Mouse (Mus musculus) liver, embryonic 14.5 days (tissue): Measurements from ENCODE around the gene Rassf3. TPM values are rescaled to one million over a fixed set of nuclear protein-coding genes. Genes with fewer than 3 reads are reported as not detected.
A peak's percentile ranks its signal among the peaks of the same experiment; 100 is the strongest.

Experiments
- ATAC-seq: fragments of 200-750 bp; cut with Nextera tagmentation; 2 replicates; pipeline ENCODE4 v1.8.0; 2017; ENCODE audit warnings: moderate number of reproducible peaks, mild to moderate bottlenecking, moderate library complexity; ENCODE audit not compliant: insufficient read depth
- DNase-seq, 3 experiments: peaks; one replicate each; pipeline ENCODE4 v3.0.0-alpha.2; 2012 to 2013; ENCODE audit warnings: low read depth in 3 of 3, low spot score in 3 of 3
- H3K27ac ChIP-seq: fragments of 300-500 bp; sonication (generic); 2 replicates; pipeline ENCODE4 v1.5.1; 2014; ENCODE audit warnings: moderate library complexity, mild to moderate bottlenecking, control low read depth, inconsistent platforms
- H3K27me3 ChIP-seq: fragments of 300-500 bp; sonication (generic); 2 replicates; pipeline ENCODE4 v1.6.1; 2014; ENCODE audit warnings: mild to moderate bottlenecking, low read length, moderate library complexity; ENCODE audit not compliant: control insufficient read depth, insufficient read depth
- H3K36me3 ChIP-seq: fragments of 300-500 bp; sonication (generic); replicated peaks from 2 replicates; pipeline ENCODE4 v1.6.1; 2014; ENCODE audit warnings: low read depth; ENCODE audit not compliant: control insufficient read depth, insufficient read depth
- H3K4me1 ChIP-seq, 2 experiments: fragments of 200-500 bp in 1 of 2; fragments of 300-500 bp in 1 of 2; sonication (generic) in 1 of 2; replicated peaks; 2 replicates each; pipeline ENCODE4 v1.6.1; 2012 to 2014; ENCODE audit warnings: antibody characterized with exemption in 1 of 2, inconsistent platforms in 1 of 2, low read length in 1 of 2; ENCODE audit not compliant: control insufficient read depth in 2 of 2, insufficient read depth in 2 of 2
- H3K4me2 ChIP-seq: fragments of 300-500 bp; sonication (generic); 2 replicates; pipeline ENCODE4 v1.6.1; 2014; ENCODE audit warnings: low read depth, mild to moderate bottlenecking, control low read depth, moderate library complexity
- H3K4me3 ChIP-seq, 2 experiments: fragments of 200-500 bp in 1 of 2; fragments of 300-500 bp in 1 of 2; sonication (generic) in 1 of 2; 2 replicates each; pipeline ENCODE4 v1.5.1; 2012 to 2014; ENCODE audit warnings: low read depth in 2 of 2, low read length in 2 of 2, mild to moderate bottlenecking in 2 of 2, control low read depth in 1 of 2, inconsistent platforms in 1 of 2, moderate library complexity in 1 of 2; ENCODE audit not compliant: insufficient read depth in 1 of 2
- H3K9ac ChIP-seq: fragments of 300-500 bp; sonication (generic); replicated peaks from 2 replicates; pipeline ENCODE4 v1.6.1; 2014; ENCODE audit warnings: mild to moderate bottlenecking, control low read depth, moderate library complexity
- H3K9me3 ChIP-seq: fragments of 300-500 bp; sonication (generic); 2 replicates; pipeline ENCODE4 v1.6.1; 2016; ENCODE audit warnings: low read length, mixed read lengths; ENCODE audit not compliant: control insufficient read depth
- CTCF ChIP-seq: IDR thresholded peaks from 2 replicates; pipeline ENCODE4 v1.5.1; 2016; ENCODE audit warnings: antibody characterized with exemption, low read depth, control low read depth
- EP300 ChIP-seq: IDR thresholded peaks from 2 replicates; pipeline ENCODE4 v1.6.1; 2016; ENCODE audit warnings: antibody characterized with exemption, low read depth
- WGBS: fragments of 180-500 bp; shearing (Covaris S2); extraction: QIAGEN DNeasy Blood & Tissue Kit; methylation state at CpG from one replicate; pipeline ENCODE4 v1.1.7; 2014; ENCODE audit not compliant: insufficient replicate concordance; 5-methylcytosine and 5-hydroxymethylcytosine counted together
- polyA plus RNA-seq, 2 experiments: library from polyadenylated mRNA; depleted of rRNA in 1 of 2; stranded (reverse) in 1 of 2; unstranded in 1 of 2; fragments of >200 nt; fragmentation: Nextera tagmentation in 1 of 2; extraction: Ambion mirVana in 1 of 2; gene quantifications; 2 replicates each; pipeline versions ENCODE4 v1.2.1 to v1.2.3; 2012 to 2014

Gene Rassf3
- polyA plus RNA-seq, 2 experiments, result 7.9 to 8.6 TPM

DNA sequence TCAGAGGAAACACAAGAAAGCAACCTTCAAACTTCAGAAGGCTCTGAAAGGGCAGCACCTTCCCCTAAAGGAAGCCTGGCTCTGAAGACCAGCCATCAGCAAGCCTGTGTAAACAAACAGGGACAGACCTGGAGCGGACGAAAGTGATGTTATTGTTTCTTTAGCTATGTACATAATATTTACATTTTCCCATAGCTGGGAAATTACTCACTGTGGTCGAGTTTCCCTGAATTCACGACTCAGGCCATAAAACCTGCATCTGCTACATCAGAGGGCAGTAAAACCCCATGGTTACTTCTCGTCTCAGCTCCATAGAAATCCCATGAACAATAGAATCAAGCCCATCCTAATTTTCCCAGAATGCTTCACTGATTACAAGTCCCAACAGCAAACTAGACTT lies 11.1 kb downstream of the Rassf3 start:
- Histone ChIP-seq H3K27me3 (no peaks in the 10 kb centered on the region), H3K4me3 (no peak overlapping the region), H3K36me3 (no peaks in the 10 kb centered on the region), H3K9ac (no peak overlapping the region), H3K9me3 (no peaks in the 10 kb centered on the region), H3K27ac (no peak overlapping the region), H3K4me2 (no peak overlapping the region), H3K4me1 (peaks cover 7 to 31% of the 10 kb centered on the region in 2 experiments)
- ATAC-seq (no peak), DNase-seq (no peak)
- TF ChIP-seq EP300, result no peak
- TF ChIP-seq CTCF, result no peak
- WGBS, result 52% methylated on average over 5 of the region's 5 CpGs

DNA sequence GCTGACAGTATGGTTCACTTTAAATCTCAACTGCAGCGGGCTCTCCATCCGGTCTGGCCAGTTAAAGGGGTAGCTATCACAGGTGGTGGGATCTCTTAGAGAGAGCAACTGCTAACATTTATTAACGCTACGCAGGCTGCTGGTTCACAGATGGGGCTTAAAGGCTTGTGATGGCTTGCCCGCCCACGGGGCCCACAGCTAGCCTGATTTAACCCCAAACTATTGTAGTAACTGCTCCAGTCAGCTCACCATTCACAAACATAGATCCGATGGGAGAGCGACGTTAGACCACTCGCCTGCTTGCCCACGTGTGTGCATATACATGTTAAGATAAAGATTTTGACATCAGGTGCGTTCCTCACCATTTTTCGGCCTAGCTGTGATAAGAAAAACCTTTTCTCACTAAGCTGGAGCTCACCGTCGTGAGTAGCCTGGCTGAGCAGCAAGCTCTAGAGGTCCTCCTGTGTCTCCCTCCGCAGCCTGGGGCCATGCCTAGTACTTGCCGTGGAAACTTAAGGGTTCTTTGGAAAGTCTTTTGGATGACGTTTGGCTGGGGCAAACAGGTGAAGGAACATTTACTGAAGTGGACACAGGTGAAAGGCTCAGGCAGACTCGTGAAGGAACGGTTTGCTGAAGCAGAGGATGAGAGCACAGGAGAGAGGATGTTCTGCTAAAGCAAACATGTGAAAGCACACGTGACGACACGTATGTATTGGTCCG lies 13.8 kb downstream of the Rassf3 start:
- ATAC-seq (peak; percentile 10; the same call in 1 of the 2 replicates), DNase-seq (no peak)
- 60% methylated on average over 24 of the region's 24 CpGs for WGBS
- TF ChIP-seq EP300, result no peak
- no peak for TF ChIP-seq CTCF
- no peak overlapping the region for H3K9ac ChIP-seq
- no peaks in the 10 kb centered on the region for H3K36me3 ChIP-seq
- H3K27ac ChIP-seq, result no peak overlapping the region
- peaks cover 0 to 17% of the 10 kb centered on the region in 2 experiments; a peak in 3 of 4 replicates for H3K4me1 ChIP-seq
- no peaks in the 10 kb centered on the region for H3K9me3 ChIP-seq
- H3K27me3 ChIP-seq, result no peaks in the 10 kb centered on the region
- no peak overlapping the region for H3K4me2 ChIP-seq
- no peak overlapping the region for H3K4me3 ChIP-seq

DNA sequence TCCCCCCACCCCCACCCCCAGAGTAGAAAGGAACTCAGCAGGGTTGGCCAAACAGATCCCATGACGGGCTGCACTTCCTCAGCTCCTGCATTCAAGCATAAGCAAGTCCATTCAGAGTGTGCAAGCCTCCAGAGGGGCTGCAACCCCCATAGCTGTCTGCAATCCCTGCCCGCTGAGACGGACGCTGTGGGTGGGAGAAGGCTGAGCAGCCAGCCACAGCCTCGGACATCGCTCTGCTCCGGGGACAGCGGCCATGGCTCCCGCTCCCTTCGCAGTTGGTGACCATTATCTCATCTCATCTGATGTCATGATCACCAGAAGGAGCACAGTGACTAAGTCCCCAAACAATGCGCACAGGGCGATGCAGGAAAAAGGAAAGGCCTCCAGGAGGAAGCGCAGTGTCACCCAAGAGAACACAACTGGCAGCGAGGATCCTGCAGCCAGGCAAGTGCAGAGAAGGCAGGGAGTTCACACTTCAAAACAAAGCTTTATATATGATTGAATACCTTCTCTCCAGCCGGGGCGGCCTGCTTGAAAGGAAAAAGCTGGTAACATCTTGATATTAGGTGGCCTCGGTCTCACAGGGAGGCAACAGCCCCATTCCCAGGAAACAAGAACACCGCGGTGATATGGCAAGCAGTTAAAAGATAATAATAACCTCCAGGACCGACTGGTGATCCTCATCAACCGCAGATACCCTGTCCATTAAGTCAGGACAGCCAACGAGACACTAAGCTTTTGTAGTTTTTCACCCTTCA lies 14.6 kb downstream of the Rassf3 start:
- DNase-seq (no peak), ATAC-seq (peak; percentile 25; the same call in 1 of the 2 replicates)
- no peaks in the 10 kb centered on the region for H3K27me3 ChIP-seq
- peaks cover 0 to 15% of the 10 kb centered on the region in 2 experiments; a peak in 3 of 4 replicates for H3K4me1 ChIP-seq
- 15% methylated on average over 22 of the region's 22 CpGs for WGBS
- H3K9me3 ChIP-seq, result no peaks in the 10 kb centered on the region
- no peak overlapping the region for H3K9ac ChIP-seq
- no peak overlapping the region for H3K27ac ChIP-seq
- TF ChIP-seq CTCF (no peak), EP300 (no peak)
- H3K36me3 ChIP-seq, result no peaks in the 10 kb centered on the region
- H3K4me3 ChIP-seq, result no peak overlapping the region
- H3K4me2 ChIP-seq, result peak overlapping the region; percentile 26

DNA sequence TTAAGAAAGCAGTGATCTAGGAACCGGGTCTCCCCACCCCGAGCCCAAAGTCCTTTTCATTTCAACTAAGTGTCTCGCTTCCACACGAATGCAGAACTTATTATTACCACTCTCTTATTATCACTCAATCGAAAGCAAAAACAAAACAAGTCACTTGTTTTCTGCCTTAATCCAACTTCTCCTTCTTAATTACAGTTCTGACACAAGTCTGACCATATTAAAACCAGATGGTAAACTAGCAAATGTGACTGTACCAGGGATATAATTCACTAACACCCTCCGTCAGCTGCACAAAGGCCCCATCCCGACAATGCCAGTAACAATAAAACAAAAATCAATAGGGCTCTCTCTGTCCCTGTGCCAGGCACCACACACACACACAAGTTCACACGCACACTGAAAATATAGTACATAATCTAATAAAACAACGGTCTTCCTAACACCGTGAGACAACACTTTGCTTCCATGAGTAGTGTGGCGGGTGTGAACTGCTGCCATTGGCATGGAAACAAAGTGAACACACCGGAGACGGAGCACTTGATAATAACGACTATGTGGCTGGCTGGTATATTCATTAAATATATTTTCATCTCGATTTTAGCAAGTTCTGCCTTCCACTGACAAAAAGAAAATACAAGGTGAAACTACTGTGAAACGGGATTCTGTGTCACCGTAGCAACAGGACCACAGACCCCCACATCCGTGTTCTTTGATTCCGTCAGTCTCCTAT lies 16.9 kb downstream of the Rassf3 start:
- Histone ChIP-seq H3K4me1 (peaks cover 0 to 32% of the 10 kb centered on the region in 2 experiments; a peak in 3 of 4 replicates), H3K27me3 (no peaks in the 10 kb centered on the region), H3K27ac (no peak overlapping the region), H3K4me2 (no peak overlapping the region), H3K9ac (no peak overlapping the region), H3K9me3 (no peaks in the 10 kb centered on the region), H3K4me3 (no peak overlapping the region), H3K36me3 (no peaks in the 10 kb centered on the region)
- 70% methylated on average over 19 of the region's 19 CpGs for WGBS
- ATAC-seq, result no peak
- TF ChIP-seq CTCF, result no peak
- no peak for TF ChIP-seq EP300
- no peak for DNase-seq
